Comparison of ENCODE assay signal across 8 mouse cellular contexts in genomic region chr8:110718209-110718968, GRCm38 (mm10). TPM values are rescaled to one million over a fixed set of nuclear protein-coding genes. Genes with fewer than 3 reads are reported as not detected.
DNase-seq lines count a peak whose midpoint lies in the region; ATAC-seq and TF ChIP-seq lines count a peak whose summit lies in the region.

No protein-coding gene starts in this region.

- ATAC-seq in lung, embryonic 16.5 days (ENCODE audit: low read depth): no peak
- no peak for ATAC-seq in forebrain, embryonic 15.5 days (replicated peaks)

- H3K9ac ChIP-seq in lung, embryonic 16.5 days (ENCODE audit: low read length): peak overlapping the region; percentile 45; the same call in 1 of the 2 replicates
- no peak overlapping the region for H3K9ac ChIP-seq in forebrain, embryonic 15.5 days (replicated peaks)

- TF ChIP-seq POLR2A in myocyte (IDR thresholded peaks at IDR 0.05; ENCODE audit: insufficient read length, low read depth): no peak

- H3ac ChIP-seq in myocyte (ENCODE audit: control insufficient read depth, insufficient read length): no peak overlapping the region

- no peaks in the 10 kb centered on the region for H3K36me3 ChIP-seq in lung, embryonic 16.5 days (ENCODE audit: control insufficient read depth, insufficient read depth, low read length)
- peaks cover 4% of the 10 kb centered on the region; the same call in 1 of the 2 replicates for H3K36me3 ChIP-seq in forebrain, embryonic 15.5 days
- H3K36me3 ChIP-seq in myocyte (ENCODE audit: control insufficient read depth, insufficient read depth): no peaks in the 10 kb centered on the region

- no peaks in the 10 kb centered on the region for H3K9me3 ChIP-seq in lung, embryonic 16.5 days (ENCODE audit: control insufficient read depth, low read length)
- no peaks in the 10 kb centered on the region for H3K9me3 ChIP-seq in forebrain, embryonic 15.5 days

- H3K27ac ChIP-seq in lung, embryonic 16.5 days (ENCODE audit: low read length): peak overlapping the region; percentile 98
- H3K27ac ChIP-seq in forebrain, embryonic 15.5 days (replicated peaks): peak overlapping the region; percentile 90; the same call in 1 of the 2 replicates

- H3K79me2 ChIP-seq in myocyte (ENCODE audit: control insufficient read depth, insufficient read depth): peaks cover 18% of the 10 kb centered on the region

- no peak overlapping the region for H3K4me2 ChIP-seq in lung, embryonic 16.5 days (ENCODE audit: low read depth, low read length)
- H3K4me2 ChIP-seq in forebrain, embryonic 15.5 days (replicated peaks): no peak overlapping the region
- peak overlapping the region; percentile 62 for H3K4me2 ChIP-seq in myocyte (ENCODE audit: low read depth)

- H3K4me1 ChIP-seq in lung, embryonic 16.5 days (replicated peaks; ENCODE audit: control insufficient read depth, insufficient read depth, low read length): peaks cover 67% of the 10 kb centered on the region
- peaks cover 68% of the 10 kb centered on the region for H3K4me1 ChIP-seq in forebrain, embryonic 15.5 days

- WGBS in lung, embryonic 16.5 days: 75% methylated on average over 8 of the region's 8 CpGs
- 82% methylated on average over 8 of the region's 8 CpGs for WGBS in forebrain, embryonic 15.5 days

- no peak overlapping the region for H3K4me3 ChIP-seq in lung, embryonic 16.5 days (ENCODE audit: low read length)
- no peak overlapping the region for H3K4me3 ChIP-seq in forebrain, embryonic 15.5 days
- no peak overlapping the region for H3K4me3 ChIP-seq in myocyte

- no peaks in the 10 kb centered on the region for H3K27me3 ChIP-seq in lung, embryonic 16.5 days (ENCODE audit: control insufficient read depth, insufficient read depth, low read depth, low read length)
- no peaks in the 10 kb centered on the region for H3K27me3 ChIP-seq in forebrain, embryonic 15.5 days
- H3K27me3 ChIP-seq in myocyte (ENCODE audit: control insufficient read depth, insufficient read depth, insufficient read length): no peaks in the 10 kb centered on the region

- DNase-seq in gastrocnemius, postnatal 25 days: peak; percentile 63
- no peak for DNase-seq in gastrocnemius, postnatal 4 days (ENCODE audit: low spot score in 2 of 2)
- DNase-seq in lung, postnatal 4 days: no peak
- no peak for DNase-seq in urinary bladder, adult 18-20 months (ENCODE audit: low spot score in 2 of 2)
- no peak for DNase-seq in adrenal gland, adult 8-10 months

TF ChIP-seq in myocyte, 11 proteins besides CTCF, POLR2A, EP300 and RAD21:
- no peak for TF ChIP-seq USF1 (IDR thresholded peaks at IDR 0.05; ENCODE audit: low read depth)

RNA-seq across cellular contexts. Expression of gene Mtss1l, which starts 2.9 kb away (rescaled TPM):
- 10 to 100 TPM; 64.7 to 82.3 TPM for total RNA-seq in gastrocnemius, postnatal 25 days (2021)
- total RNA-seq in gastrocnemius, postnatal 4 days (2021): 10 to 100 TPM; 73.8 to 79.3 TPM
- polyA plus RNA-seq in lung, embryonic 16.5 days (2015; fragmentation: Nextera tagmentation; extraction: Ambion mirVana): 13.2 and 15.5 TPM in 2 replicates
- polyA plus RNA-seq in forebrain, embryonic 15.5 days (2015; fragmentation: Nextera tagmentation; extraction: Ambion mirVana): 22.5 and 32.2 TPM in 2 replicates
- 108 TPM for polyA plus RNA-seq in myocyte (2012; fragmentation: generic; extraction: Trizol)
- 10 to 100 TPM; 19.5 to 28.8 (median 25.1) TPM for total RNA-seq in adrenal gland, adult 8-10 months (2022)
